8 mouse cellular contexts compared by ENCODE assay signal in the genomic region with DNA sequence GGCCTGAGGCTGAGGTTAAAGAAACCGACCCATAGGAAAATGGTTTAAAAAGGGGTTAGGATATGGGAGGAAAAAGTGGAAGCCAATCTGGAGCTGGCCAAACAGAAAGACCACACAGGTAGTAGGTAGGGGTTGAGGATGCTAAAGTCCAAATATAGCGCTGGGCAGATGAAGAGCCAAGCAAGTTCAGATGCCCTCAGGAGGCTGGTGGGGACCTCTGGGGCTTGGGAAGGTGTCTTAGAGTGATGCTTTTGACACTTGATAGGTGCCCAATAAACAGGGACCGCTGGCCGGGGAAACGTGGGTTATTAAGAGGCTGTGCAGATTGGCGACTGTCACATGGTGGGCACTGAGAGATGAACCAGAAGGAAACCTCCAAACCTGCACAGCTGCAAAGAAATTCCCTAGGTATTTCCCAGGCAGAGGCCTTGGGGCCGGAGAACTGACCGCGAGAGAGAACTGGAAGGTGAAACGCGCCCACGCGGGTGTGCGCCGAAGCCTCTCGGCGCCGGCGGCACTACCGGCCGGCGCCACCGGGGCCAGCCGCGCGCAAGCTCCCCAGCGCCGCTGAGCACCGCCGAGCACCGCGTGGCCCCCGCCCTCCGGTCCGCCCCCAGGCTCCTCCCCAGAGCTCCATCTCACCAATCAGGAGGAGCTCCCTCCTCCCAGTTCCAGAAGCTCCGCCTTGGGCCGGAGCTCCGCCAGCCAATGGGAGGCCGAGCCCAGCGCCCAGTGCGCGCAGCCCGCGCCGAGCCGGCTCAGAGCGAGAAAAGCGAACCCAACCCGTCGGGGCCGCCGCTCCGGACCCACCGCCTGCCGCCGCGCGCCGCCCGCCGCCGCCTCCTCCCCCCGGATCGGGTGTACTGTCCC. TPM values are rescaled to one million over a fixed set of nuclear protein-coding genes. Genes with fewer than 3 reads are reported as not detected.
DNase-seq lines count a peak whose midpoint lies in the region; ATAC-seq and TF ChIP-seq lines count a peak whose summit lies in the region.

A gene (plus strand): TSS at position 761 of the 870 bp plus-strand sequence.

- H3K4me2 ChIP-seq in intestine, postnatal 0 days (replicated peaks; ENCODE audit: low read depth): peak within 1 kb of the TSS; percentile 83

- H3K4me1 ChIP-seq in embryonic facial prominence, embryonic 10.5 days: peaks cover 10% of the 10 kb centered on the region; the same call in 1 of the 2 replicates
- no peaks in the 10 kb centered on the region for H3K4me1 ChIP-seq in intestine, postnatal 0 days (replicated peaks; ENCODE audit: control insufficient read depth, insufficient read depth, low read length)
- peaks cover 14% of the 10 kb centered on the region for H3K4me1 ChIP-seq in midbrain, embryonic 10.5 days

- 2% methylated on average over 64 of the region's 64 CpGs for WGBS in embryonic facial prominence, embryonic 10.5 days
- 3% methylated on average over 44 of the region's 64 CpGs for WGBS in intestine, postnatal 0 days
- WGBS in midbrain, embryonic 10.5 days: 2% methylated on average over 58 of the region's 64 CpGs

- ATAC-seq in granulocyte monocyte progenitor cell, adult 5-6 weeks (replicated peaks; ENCODE audit: poor library complexity, severe bottlenecking): peak; percentile 100
- peak; percentile 100 for ATAC-seq in intestine, postnatal 0 days

- H3K4me3 ChIP-seq in embryonic facial prominence, embryonic 10.5 days: peak within 1 kb of the TSS; percentile 70
- H3K4me3 ChIP-seq in intestine, postnatal 0 days (ENCODE audit: low read depth, low read length): peak within 1 kb of the TSS; percentile 57
- peak within 1 kb of the TSS; percentile 72 for H3K4me3 ChIP-seq in midbrain, embryonic 10.5 days

- peak within 1 kb of the TSS; percentile 35 for H3K9ac ChIP-seq in intestine, postnatal 0 days (ENCODE audit: low read depth, low read length)

- peak; percentile 97 for DNase-seq in adrenal gland, postnatal 14 days
- DNase-seq in embryonic facial prominence, embryonic 10.5 days (ENCODE audit: low spot score): peak; percentile 96
- peak; percentile 92 to 94 for DNase-seq in left cerebral cortex, postnatal 36 days (ENCODE audit: low spot score in 2 of 2)
- DNase-seq in midbrain, embryonic 10.5 days (ENCODE audit: low spot score): peak; percentile 93
- peak; percentile 90 to 93 for DNase-seq in right cerebral cortex, postnatal 36 days (ENCODE audit: low spot score in 2 of 2)
- DNase-seq in urinary bladder, postnatal 4 days (ENCODE audit: low spot score in 2 of 2): peak; percentile 91 to 92

- intact Hi-C loops in left cerebral cortex, postnatal 36 days (cut with DNase I): no loop called here

- TF ChIP-seq CTCF in intestine, postnatal 0 days (IDR thresholded peaks at IDR 0.05; ENCODE audit: low read depth): peak; percentile 48

- H3K9me3 ChIP-seq in embryonic facial prominence, embryonic 10.5 days: no peaks in the 10 kb centered on the region
- no peaks in the 10 kb centered on the region for H3K9me3 ChIP-seq in intestine, postnatal 0 days (ENCODE audit: control insufficient read depth)
- H3K9me3 ChIP-seq in midbrain, embryonic 10.5 days (replicated peaks): no peaks in the 10 kb centered on the region

- H3K27me3 ChIP-seq in embryonic facial prominence, embryonic 10.5 days (replicated peaks; ENCODE audit: low read depth, poor library complexity, severe bottlenecking): peaks cover 61% of the 10 kb centered on the region
- peaks cover 5% of the 10 kb centered on the region; the same call in 1 of the 2 replicates for H3K27me3 ChIP-seq in intestine, postnatal 0 days (replicated peaks; ENCODE audit: control insufficient read depth, insufficient read depth, low read length)
- H3K27me3 ChIP-seq in midbrain, embryonic 10.5 days (ENCODE audit: low read depth, poor library complexity, severe bottlenecking): peaks cover 52% of the 10 kb centered on the region

- no peaks in the 10 kb centered on the region for H3K36me3 ChIP-seq in embryonic facial prominence, embryonic 10.5 days (replicated peaks)
- H3K36me3 ChIP-seq in intestine, postnatal 0 days (ENCODE audit: control insufficient read depth, insufficient read depth): no peaks in the 10 kb centered on the region
- no peaks in the 10 kb centered on the region for H3K36me3 ChIP-seq in midbrain, embryonic 10.5 days

- peak within 1 kb of the TSS; percentile 21; the same call in 1 of the 2 replicates for H3K27ac ChIP-seq in embryonic facial prominence, embryonic 10.5 days (replicated peaks)
- no peak within 1 kb of the TSS for H3K27ac ChIP-seq in intestine, postnatal 0 days (ENCODE audit: low read depth, low read length)
- peak within 1 kb of the TSS; percentile 77 for H3K27ac ChIP-seq in midbrain, embryonic 10.5 days (replicated peaks)

RNA-seq across cellular contexts. Expression of the gene that starts here (rescaled TPM):
- total RNA-seq in adrenal gland, postnatal 14 days (2021): 1.1 and 1.2 TPM in 2 replicates
- 0.40 and 0.72 TPM in 2 replicates for polyA plus RNA-seq in embryonic facial prominence, embryonic 10.5 days (2016; fragmentation: Nextera tagmentation; extraction: Ambion mirVana)
- 0.53 TPM in 1 of 2 replicates, not detected in the other for total RNA-seq in granulocyte monocyte progenitor cell, adult 5-6 weeks (2014; fragmentation: Nextera tagmentation)
- total RNA-seq in granulocyte monocyte progenitor cell, adult 5-6 weeks (2017): 0.62 and 0.73 TPM in 2 replicates
- polyA plus RNA-seq in intestine, postnatal 0 days (2015; fragmentation: Nextera tagmentation; extraction: Ambion mirVana): 0.37 and 0.39 TPM in 2 replicates
- total RNA-seq in left cerebral cortex, postnatal 36 days (2021): 10 to 100 TPM in 1 of 2 experiments, 1 to 10 TPM in 1; 9.0 to 11.3 TPM
- polyA plus RNA-seq in midbrain, embryonic 10.5 days (2016; fragmentation: Nextera tagmentation; extraction: Ambion mirVana): 0.49 and 0.53 TPM in 2 replicates

Comparison
In these comparisons a context has a peak if more than half of its experiments do, and no peak if none do; other contexts are left out.
1. Peak in DNase-seq, H3K4me3 ChIP-seq and H3K27ac ChIP-seq in embryonic facial prominence, embryonic 10.5 days; RNA of the gene not detected or under 1 TPM.
2. Peak in ATAC-seq in granulocyte monocyte progenitor cell, adult 5-6 weeks; RNA of the gene not detected or under 1 TPM.
3. Peak in ATAC-seq, H3K4me3 ChIP-seq, H3K9ac ChIP-seq and H3K4me2 ChIP-seq in intestine, postnatal 0 days; RNA of the gene not detected or under 1 TPM.
4. Peak in DNase-seq, H3K4me3 ChIP-seq and H3K27ac ChIP-seq in midbrain, embryonic 10.5 days; RNA of the gene not detected or under 1 TPM.